Mouse (Mus musculus): ENCODE measurements around the gene Olfr48. TPM values are rescaled to one million over a fixed set of nuclear protein-coding genes. Genes with fewer than 3 reads are reported as not detected.

Olfr48 gene
- not detected for total RNA-seq (2021)
- long read RNA-seq, experiment 1 = 0 reads
- long read RNA-seq, experiment 2 = 0 reads

GRCm38 (mm10) chr2:89848105-89848504, at the start of gene Olfr48:
TSS of gene Olfr48 (minus strand) at chr2:89848205.
- no peak for DNase-seq

- DNase-seq = no peak
These were observed 30.1 kb upstream of the Olfr48 start, which contains the start of gene Olfr1257 for GRCm38 (mm10) chr2:89878137-89878536. TSS of gene Olfr1257 (plus strand) at chr2:89878437.

- DNase-seq = no peak
These were observed 1.2 kb upstream of the Olfr48 start for GRCm38 (mm10) chr2:89849230-89849629.

GRCm38 (mm10) chr2:89841455-89841854, 6.5 kb downstream of the Olfr48 start, which contains the start of gene Olfr1256:
TSS of gene Olfr1256 (minus strand) at chr2:89841555.
- no peak for DNase-seq

GRCm38 (mm10) chr2:89820216-89820615, 27.8 kb downstream of the Olfr48 start:
- no peak for DNase-seq

GRCm38 (mm10) chr2:89811751-89812150, 36.3 kb downstream of the Olfr48 start, which contains the start of gene Olfr1255:
TSS of gene Olfr1255 (plus strand) at chr2:89812051.
- DNase-seq = no peak

- DNase-seq = no peak
These were observed 37.3 kb downstream of the Olfr48 start for GRCm38 (mm10) chr2:89810751-89811150.

GRCm38 (mm10) chr2:89799583-89799982, 48.4 kb downstream of the Olfr48 start:
- DNase-seq = no peak

GRCm38 (mm10) chr2:89793519-89793918, 54.5 kb downstream of the Olfr48 start, which contains the start of gene Olfr1254:
TSS of gene Olfr1254 (minus strand) at chr2:89793619.
- DNase-seq = no peak

Other genes starting within 250 kb of the Olfr48 start
- gene Olfr1247, start 234.1 kb downstream of the Olfr48 start, total RNA-seq (2021) = not detected
- gene Olfr1248, start 230.0 kb downstream of the Olfr48 start, total RNA-seq (2021) = not detected
- not detected for gene Olfr1249, start 213.2 kb downstream of the Olfr48 start, total RNA-seq (2021)
- not detected for gene Olfr1250, start 186.7 kb downstream of the Olfr48 start, total RNA-seq (2021)
- gene Olfr1251, start 176.3 kb downstream of the Olfr48 start, total RNA-seq (2021) = not detected
- not detected for gene Olfr1252, start 123.2 kb downstream of the Olfr48 start, total RNA-seq (2021)
- not detected for gene Olfr1253, start 91.1 kb downstream of the Olfr48 start, total RNA-seq (2021)
- gene Olfr1254, start 54.6 kb downstream of the Olfr48 start, total RNA-seq (2021) = not detected
- gene Olfr1255, start 36.2 kb downstream of the Olfr48 start, total RNA-seq (2021) = not detected
- not detected for gene Olfr1256, start 6.7 kb downstream of the Olfr48 start, total RNA-seq (2021)
- not detected for gene Olfr1257, start 30.2 kb upstream of the Olfr48 start, total RNA-seq (2021)
- not detected for gene Olfr1258, start 79.1 kb upstream of the Olfr48 start, total RNA-seq (2021)
- not detected for gene Olfr1259, start 100.5 kb upstream of the Olfr48 start, total RNA-seq (2021)
- not detected for gene Olfr1260, start 126.1 kb upstream of the Olfr48 start, total RNA-seq (2021)
- not detected for gene Olfr1261, start 143.0 kb upstream of the Olfr48 start, total RNA-seq (2021)
- not detected for gene Olfr1262, start 151.9 kb upstream of the Olfr48 start, total RNA-seq (2021)
- not detected for gene Olfr1263, start 163.9 kb upstream of the Olfr48 start, total RNA-seq (2021)
- not detected for gene Olfr1264, start 177.4 kb upstream of the Olfr48 start, total RNA-seq (2021)
- gene Olfr1265, start 187.1 kb upstream of the Olfr48 start, total RNA-seq (2021) = not detected
- gene Olfr140, start 215.4 kb upstream of the Olfr48 start, total RNA-seq (2021) = not detected

Measured in heart, adult 18-20 months (tissue).